11 mouse cellular contexts compared by ENCODE assay signal in the genomic region with DNA sequence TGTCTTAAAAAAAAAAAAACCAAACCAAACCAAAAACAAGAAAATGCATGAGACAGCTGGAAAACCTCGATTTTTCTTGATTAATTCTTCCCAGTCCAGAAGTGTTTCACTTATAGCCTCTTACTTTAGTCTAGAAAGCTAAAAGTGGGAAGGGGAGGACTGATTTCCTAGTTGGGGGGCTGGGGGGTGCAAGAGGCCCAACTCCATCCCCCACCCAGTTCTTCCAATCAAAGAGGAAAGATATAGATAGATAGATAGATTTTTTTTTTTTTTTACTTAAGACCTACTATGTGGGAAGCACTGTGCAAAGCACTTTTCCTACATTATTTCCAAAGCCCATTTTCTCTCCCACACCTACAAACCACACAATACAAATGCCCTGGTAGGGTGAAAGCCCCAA. TPM values are rescaled to one million over a fixed set of nuclear protein-coding genes. Genes with fewer than 3 reads are reported as not detected.
A peak's percentile ranks its signal among the peaks of the same experiment; 100 is the strongest.
DNase-seq lines count a peak whose midpoint lies in the region; ATAC-seq and TF ChIP-seq lines count a peak whose summit lies in the region.
"Had no signal": no experiment of that assay in that cellular context is flagged by ENCODE, and none has a peak within 500 bp of the region (broad histone marks: within the 10 kb centered on the region; RNA-seq: fewer than 3 reads in every experiment).

No protein-coding gene starts in this region.

- intact Hi-C loops in heart, postnatal 14 days (cut with DNase I) = loop anchor here (5.0 to 10.0 kb wide), 3 partner anchors 41 to 96 kb away; no protein-coding TSS in a partner anchor

- H3K36me3 ChIP-seq in heart, embryonic 11.5 days (ENCODE audit: control insufficient read depth, insufficient read depth, low read length) = peaks cover 7% of the 10 kb centered on the region; the same call in 1 of the 2 replicates
- peaks cover 9% of the 10 kb centered on the region for H3K36me3 ChIP-seq in limb, embryonic 13.5 days
- peaks cover 21% of the 10 kb centered on the region for H3K36me3 ChIP-seq in limb, embryonic 10.5 days
- no peaks in the 10 kb centered on the region for H3K36me3 ChIP-seq in hindbrain, postnatal 0 days (ENCODE audit: insufficient read depth, low read length)
- H3K36me3 ChIP-seq in midbrain, embryonic 15.5 days (replicated peaks) = no peaks in the 10 kb centered on the region

- ATAC-seq in heart, embryonic 11.5 days (replicated peaks; ENCODE audit: insufficient number of reproducible peaks, low FRiP score, low TSS enrichment) = no peak
- no peak for ATAC-seq in limb, embryonic 13.5 days (ENCODE audit: low FRiP score, low read depth)
- ATAC-seq in hindbrain, postnatal 0 days = no peak
- no peak for ATAC-seq in midbrain, embryonic 15.5 days (replicated peaks)
- ATAC-seq in megakaryocyte progenitor cell, adult 5-6 weeks (replicated peaks; ENCODE audit: poor library complexity) = no peak
- no peak for ATAC-seq in cerebellum, adult (ENCODE audit: insufficient number of reproducible peaks, low FRiP score, low TSS enrichment)
- ATAC-seq: Patski had no signal

- no peak for DNase-seq in heart, postnatal 14 days
- no peak for DNase-seq in limb, embryonic 10.5 days (ENCODE audit: low spot score)
- no peak for DNase-seq in hindbrain, postnatal 0 days (ENCODE audit: low spot score)
- DNase-seq: adrenal gland, postnatal 10 days; kidney, adult 9 months had no signal

- no peak for TF ChIP-seq CTCF in hindbrain, postnatal 0 days (IDR thresholded peaks at IDR 0.05; ENCODE audit: low read depth)

- 65% methylated on average over 1 of the region's 1 CpGs for WGBS in heart, embryonic 11.5 days (ENCODE audit: insufficient replicate concordance)
- 71% methylated on average over 1 of the region's 1 CpGs for WGBS in limb, embryonic 13.5 days
- 94% methylated on average over 1 of the region's 1 CpGs for WGBS in limb, embryonic 10.5 days
- whole genome bisulfite sequencing in hindbrain, postnatal 0 days = 85% methylated on average over 1 of the region's 1 CpGs
- 76% methylated on average over 1 of the region's 1 CpGs for WGBS in midbrain, embryonic 15.5 days

- no peak overlapping the region for H3K9ac ChIP-seq in heart, embryonic 11.5 days (ENCODE audit: low read depth, low read length)
- H3K9ac ChIP-seq in limb, embryonic 13.5 days = no peak overlapping the region
- 0 out of 2 replicates have a peak overlapping the region, but pooled peaks have one; percentile 92 for H3K9ac ChIP-seq in hindbrain, postnatal 0 days (replicated peaks; ENCODE audit: low read length)
- no peak overlapping the region for H3K9ac ChIP-seq in midbrain, embryonic 15.5 days

- no peak overlapping the region for H3K27ac ChIP-seq in heart, embryonic 11.5 days (ENCODE audit: low read depth, low read length)
- no peak overlapping the region for H3K27ac ChIP-seq in limb, embryonic 13.5 days
- no peak overlapping the region for H3K27ac ChIP-seq in limb, embryonic 10.5 days
- no peak overlapping the region for H3K27ac ChIP-seq in hindbrain, postnatal 0 days
- H3K27ac ChIP-seq in midbrain, embryonic 15.5 days = no peak overlapping the region

- peaks cover 43% of the 10 kb centered on the region for H3K4me1 ChIP-seq in heart, embryonic 11.5 days (ENCODE audit: control insufficient read depth, insufficient read depth, low read length)
- peaks cover 36% of the 10 kb centered on the region for H3K4me1 ChIP-seq in limb, embryonic 13.5 days
- H3K4me1 ChIP-seq in limb, embryonic 10.5 days = peaks cover 47% of the 10 kb centered on the region
- H3K4me1 ChIP-seq in hindbrain, postnatal 0 days (ENCODE audit: insufficient read depth, low read length) = peaks cover 9% of the 10 kb centered on the region; the same call in 1 of the 2 replicates
- H3K4me1 ChIP-seq in midbrain, embryonic 15.5 days = peaks cover 48% of the 10 kb centered on the region

- H3K27me3 ChIP-seq in heart, embryonic 11.5 days (ENCODE audit: control insufficient read depth, insufficient read depth, low read length) = no peaks in the 10 kb centered on the region
- H3K27me3 ChIP-seq in limb, embryonic 13.5 days = no peaks in the 10 kb centered on the region
- no peaks in the 10 kb centered on the region for H3K27me3 ChIP-seq in limb, embryonic 10.5 days (ENCODE audit: low read depth, poor library complexity, severe bottlenecking)
- no peaks in the 10 kb centered on the region for H3K27me3 ChIP-seq in hindbrain, postnatal 0 days (ENCODE audit: insufficient read depth, low read length)
- no peaks in the 10 kb centered on the region for H3K27me3 ChIP-seq in midbrain, embryonic 15.5 days (replicated peaks)
- H3K27me3 ChIP-seq: Patski had no signal

- H3K4me3 ChIP-seq in heart, embryonic 11.5 days (ENCODE audit: low read depth, low read length) = 0 out of 2 replicates have a peak overlapping the region, but pooled peaks have one; percentile 82
- no peak overlapping the region for H3K4me3 ChIP-seq in limb, embryonic 13.5 days
- no peak overlapping the region for H3K4me3 ChIP-seq in limb, embryonic 10.5 days
- no peak overlapping the region for H3K4me3 ChIP-seq in hindbrain, postnatal 0 days (ENCODE audit: low read length)
- no peak overlapping the region for H3K4me3 ChIP-seq in midbrain, embryonic 15.5 days

- H3K4me2 ChIP-seq in heart, embryonic 11.5 days = peak overlapping the region; percentile 84; the same call in 1 of the 2 replicates
- H3K4me2 ChIP-seq in limb, embryonic 13.5 days (replicated peaks) = peak overlapping the region; percentile 92
- H3K4me2 ChIP-seq in hindbrain, postnatal 0 days (ENCODE audit: low read depth, low read length) = peak overlapping the region; percentile 93
- peak overlapping the region; percentile 89 for H3K4me2 ChIP-seq in midbrain, embryonic 15.5 days

- no peaks in the 10 kb centered on the region for H3K9me3 ChIP-seq in heart, embryonic 11.5 days (replicated peaks; ENCODE audit: control insufficient read depth, low read length)
- H3K9me3 ChIP-seq in limb, embryonic 13.5 days = no peaks in the 10 kb centered on the region
- no peaks in the 10 kb centered on the region for H3K9me3 ChIP-seq in limb, embryonic 10.5 days (replicated peaks)
- H3K9me3 ChIP-seq in hindbrain, postnatal 0 days (ENCODE audit: low read length) = no peaks in the 10 kb centered on the region
- no peaks in the 10 kb centered on the region for H3K9me3 ChIP-seq in midbrain, embryonic 15.5 days

RNA-seq across cellular contexts. Expression of a gene that starts 22.7 kb away (rescaled TPM):
- polyA plus RNA-seq in heart, embryonic 11.5 days (2014; fragmentation: Nextera tagmentation; extraction: Ambion mirVana) = 32.3 and 53.2 TPM in 2 replicates
- 100 to 1,000 TPM; 114 to 124 TPM for total RNA-seq in heart, postnatal 14 days (2021)
- 11.0 and 13.2 TPM in 2 replicates for polyA plus RNA-seq in limb, embryonic 13.5 days (2015; fragmentation: Nextera tagmentation; extraction: Ambion mirVana)
- 8.2 and 9.8 TPM in 2 replicates for polyA plus RNA-seq in limb, embryonic 10.5 days (2016; fragmentation: Nextera tagmentation; extraction: Ambion mirVana)
- 60.2 and 66.9 TPM in 2 replicates for total RNA-seq in hindbrain, postnatal 0 days (2014; rRNA removed)
- 19.3 and 19.8 TPM in 2 replicates for polyA plus RNA-seq in hindbrain, postnatal 0 days (2015; fragmentation: Nextera tagmentation; extraction: Ambion mirVana)
- polyA plus RNA-seq in midbrain, embryonic 15.5 days (2015; fragmentation: Nextera tagmentation; extraction: Ambion mirVana) = 43.1 and 50.0 TPM in 2 replicates
- total RNA-seq in megakaryocyte progenitor cell, adult 5-6 weeks (2015) = 11.3 and 16.1 TPM in 2 replicates
- total RNA-seq in megakaryocyte progenitor cell, adult 5-6 weeks (2017) = 7.4 and 8.3 TPM in 2 replicates
